Mouse (Mus musculus) MEL (cell line): ENCODE measurements around the gene Pde8b. TPM values are rescaled to one million over a fixed set of nuclear protein-coding genes. Genes with fewer than 3 reads are reported as not detected.

Experiments used
- DNase-seq: peaks from one replicate; pipeline ENCODE4 v3.0.0; 2011; ENCODE audit warnings: low read depth, low spot score
- H3K27ac ChIP-seq: 2 replicates; pipeline ENCODE4 v1.5.1; 2012; ENCODE audit warnings: low read depth, mild to moderate bottlenecking, control low read depth, low read length, moderate library complexity; ENCODE audit not compliant: control insufficient read depth
- H3K27me3 ChIP-seq, 2 experiments: fragments of 150-350 bp in 1 of 2; sonication (generic) in 1 of 2; 2 replicates each; pipeline ENCODE4 v1.6.1; 2012; ENCODE audit warnings: low read length in 2 of 2, mild to moderate bottlenecking in 2 of 2, improper control_type of control experiment in 1 of 2, moderate library complexity in 1 of 2; ENCODE audit not compliant: insufficient read depth in 2 of 2, control insufficient read depth in 1 of 2
- H3K36me3 ChIP-seq, 2 experiments: 2 replicates each; pipeline ENCODE4 v1.6.1; 2012 to 2014; ENCODE audit warnings: low read length in 2 of 2, improper control_type of control experiment in 1 of 2, inconsistent platforms in 1 of 2, mild to moderate bottlenecking in 1 of 2; ENCODE audit not compliant: insufficient read depth in 2 of 2, control insufficient read depth in 1 of 2
- H3K4me1 ChIP-seq, 2 experiments: fragments of 150-350 bp in 1 of 2; sonication (generic) in 1 of 2; 2 replicates each; pipeline ENCODE4 v1.6.1; 2012; ENCODE audit warnings: low read length in 2 of 2, improper control_type of control experiment in 1 of 2, mild to moderate bottlenecking in 1 of 2; ENCODE audit not compliant: insufficient read depth in 2 of 2, control insufficient read depth in 1 of 2
- H3K4me3 ChIP-seq, 2 experiments: fragments of 150-350 bp in 1 of 2; sonication (generic) in 1 of 2; 2 replicates each; pipeline ENCODE4 v1.5.1; 2012; ENCODE audit warnings: low read depth in 2 of 2, low read length in 2 of 2, mild to moderate bottlenecking in 2 of 2, moderate library complexity in 2 of 2, control low read depth in 1 of 2, improper control_type of control experiment in 1 of 2; ENCODE audit not compliant: control insufficient read depth in 1 of 2, insufficient read depth in 1 of 2
- H3K79me2 ChIP-seq: 2 replicates; pipeline ENCODE4 v1.6.1; 2012; ENCODE audit warnings: mild to moderate bottlenecking, low read length, moderate library complexity; ENCODE audit not compliant: control insufficient read depth, poor library complexity, insufficient read depth
- H3K9ac ChIP-seq: 2 replicates; pipeline ENCODE4 v1.6.1; 2012; ENCODE audit warnings: low read depth, mild to moderate bottlenecking, control low read depth, low read length, moderate library complexity; ENCODE audit not compliant: control insufficient read depth, poor library complexity, severe bottlenecking
- H3K9me3 ChIP-seq: fragments of 150-350 bp; sonication (generic); replicated peaks from 2 replicates; pipeline ENCODE4 v1.6.1; 2012; ENCODE audit warnings: mild to moderate bottlenecking, low read length, improper control_type of control experiment, moderate library complexity; ENCODE audit not compliant: insufficient read depth
- BHLHE40 ChIP-seq: IDR thresholded peaks from 2 replicates; pipeline ENCODE4 v1.6.1; 2012; ENCODE audit warnings: low read depth, mild to moderate bottlenecking, inconsistent platforms, low read length, improper control_type of control experiment, borderline replicate concordance
- CHD1 ChIP-seq: IDR thresholded peaks from 2 replicates; pipeline ENCODE4 v1.6.1; 2012; ENCODE audit warnings: low read depth, mild to moderate bottlenecking, inconsistent platforms, low read length, improper control_type of control experiment
- GATA1 ChIP-seq: IDR thresholded peaks from 2 replicates; pipeline ENCODE4 v1.6.1; 2011; ENCODE audit warnings: low read depth, low read length, improper control_type of control experiment
- HCFC1 ChIP-seq: IDR thresholded peaks from 2 replicates; pipeline ENCODE4 v1.6.1; 2012; ENCODE audit warnings: low read depth, mild to moderate bottlenecking, inconsistent platforms, low read length, improper control_type of control experiment, moderate library complexity
- JUND ChIP-seq: IDR thresholded peaks from 2 replicates; pipeline ENCODE4 v1.6.1; 2011; ENCODE audit warnings: low read depth, mild to moderate bottlenecking, improper control_type of control experiment, low read length
- MAFK ChIP-seq: IDR thresholded peaks from 2 replicates; pipeline ENCODE4 v1.6.1; 2011; ENCODE audit warnings: low read depth, mild to moderate bottlenecking, low read length, improper control_type of control experiment, borderline replicate concordance
- MAX ChIP-seq: IDR thresholded peaks from 2 replicates; pipeline ENCODE4 v1.6.1; 2011; ENCODE audit warnings: low read length, improper control_type of control experiment
- MAZ ChIP-seq: IDR thresholded peaks from 2 replicates; pipeline ENCODE4 v1.6.1; 2012; ENCODE audit warnings: low read depth, mild to moderate bottlenecking, inconsistent platforms, low read length, improper control_type of control experiment
- MEF2A ChIP-seq: IDR thresholded peaks from 2 replicates; pipeline ENCODE4 v1.6.1; 2014; ENCODE audit warnings: low read depth, mild to moderate bottlenecking, inconsistent platforms, low read length, improper control_type of control experiment; ENCODE audit not compliant: poor library complexity, insufficient replicate concordance, severe bottlenecking; ENCODE audit errors: extremely low read depth
- MXI1 ChIP-seq: IDR thresholded peaks from 2 replicates; pipeline ENCODE4 v1.6.1; 2011; ENCODE audit warnings: mild to moderate bottlenecking, low read depth, low read length, improper control_type of control experiment
- MYB ChIP-seq: IDR thresholded peaks from 2 replicates; pipeline ENCODE4 v1.6.1; 2011; ENCODE audit warnings: mild to moderate bottlenecking, low read depth, low read length, improper control_type of control experiment
- MYC ChIP-seq: IDR thresholded peaks from 2 replicates; pipeline ENCODE4 v1.6.1; 2011; ENCODE audit warnings: low read depth, mild to moderate bottlenecking, low read length, improper control_type of control experiment, moderate library complexity
- NRF1 ChIP-seq: IDR thresholded peaks from 2 replicates; pipeline ENCODE4 v1.6.1; 2014; ENCODE audit warnings: low read depth, mild to moderate bottlenecking, inconsistent platforms, low read length, improper control_type of control experiment, moderate library complexity; ENCODE audit not compliant: poor library complexity, insufficient read depth, severe bottlenecking
- POLR2A ChIP-seq, 2 experiments: IDR thresholded peaks; 2 replicates each; pipeline ENCODE4 v1.6.1; 2011 to 2012; ENCODE audit warnings: low read length in 2 of 2, mild to moderate bottlenecking in 2 of 2, control low read depth in 1 of 2, improper control_type of control experiment in 1 of 2, low read depth in 1 of 2, moderate library complexity in 1 of 2; ENCODE audit not compliant: control insufficient read depth in 1 of 2, insufficient read depth in 1 of 2, poor library complexity in 1 of 2
- POLR2AphosphoS2 ChIP-seq: IDR thresholded peaks from 2 replicates; pipeline ENCODE4 v1.6.1; 2011; ENCODE audit warnings: low read length, improper control_type of control experiment
- POLR2AphosphoS5 ChIP-seq: IDR thresholded peaks from 2 replicates; pipeline ENCODE4 v1.6.1; 2012; ENCODE audit warnings: low read depth, borderline replicate concordance, mild to moderate bottlenecking, inconsistent platforms, low read length, moderate library complexity, mixed read lengths
- RAD21 ChIP-seq: IDR thresholded peaks from 2 replicates; pipeline ENCODE4 v1.6.1; 2011; ENCODE audit warnings: mild to moderate bottlenecking, low read depth, low read length, improper control_type of control experiment
- RCOR1 ChIP-seq: IDR thresholded peaks from 2 replicates; pipeline ENCODE4 v1.6.1; 2012; ENCODE audit warnings: low read depth, mild to moderate bottlenecking, inconsistent platforms, low read length, improper control_type of control experiment
- SIN3A ChIP-seq: IDR thresholded peaks from 2 replicates; pipeline ENCODE4 v1.6.1; 2012; ENCODE audit warnings: low read length, improper control_type of control experiment, inconsistent platforms
- SMC3 ChIP-seq: IDR thresholded peaks from 2 replicates; pipeline ENCODE4 v1.6.1; 2011; ENCODE audit warnings: low read depth, low read length, improper control_type of control experiment
- TAL1 ChIP-seq: IDR thresholded peaks from 2 replicates; pipeline ENCODE4 v1.6.1; 2012; ENCODE audit warnings: mild to moderate bottlenecking, inconsistent platforms, low read length, moderate library complexity, mixed read lengths
- UBTF ChIP-seq: IDR thresholded peaks from 2 replicates; pipeline ENCODE4 v1.6.1; 2012; ENCODE audit warnings: low read depth, mild to moderate bottlenecking, inconsistent platforms, low read length, improper control_type of control experiment, moderate library complexity, borderline replicate concordance; ENCODE audit not compliant: insufficient read depth
- USF2 ChIP-seq, 2 experiments: IDR thresholded peaks; 2 replicates each; pipeline ENCODE4 v1.6.1; 2011 to 2012; ENCODE audit warnings: improper control_type of control experiment in 2 of 2, low read length in 2 of 2, borderline replicate concordance in 1 of 2, inconsistent platforms in 1 of 2, low read depth in 1 of 2, mild to moderate bottlenecking in 1 of 2; ENCODE audit not compliant: insufficient read depth in 1 of 2
- ZC3H11A ChIP-seq: IDR thresholded peaks from 2 replicates; pipeline ENCODE4 v1.6.1; 2012; ENCODE audit warnings: low read depth, mild to moderate bottlenecking, inconsistent platforms, low read length, improper control_type of control experiment
- ZKSCAN1 ChIP-seq: IDR thresholded peaks from 2 replicates; pipeline ENCODE4 v1.6.1; 2012; ENCODE audit warnings: low read depth, mild to moderate bottlenecking, inconsistent platforms, low read length, improper control_type of control experiment, moderate library complexity
- ZMIZ1 ChIP-seq: IDR thresholded peaks from 2 replicates; pipeline ENCODE4 v1.6.1; 2012; ENCODE audit warnings: low read depth, mild to moderate bottlenecking, inconsistent platforms, low read length, improper control_type of control experiment, moderate library complexity
- ZNF384 ChIP-seq: IDR thresholded peaks from 2 replicates; pipeline ENCODE4 v1.6.1; 2012; ENCODE audit warnings: low read depth, mild to moderate bottlenecking, inconsistent platforms, low read length, improper control_type of control experiment
- polyA plus RNA-seq, 2 experiments: library from polyadenylated mRNA; stranded (reverse) in 1 of 2; unstranded in 1 of 2; fragments of >175 nt in 1 of 2; fragments of >200 nt in 1 of 2; gene quantifications; 2 replicates each; pipeline versions ENCODE4 v1.2.1 to v1.2.4; 2012; ENCODE audit warnings: low replicate concordance in 2 of 2, low read depth in 1 of 2; ENCODE audit not compliant: insufficient read length in 2 of 2, insufficient read depth in 1 of 2, missing spikeins in 1 of 2
- total RNA-seq: library from RNA; depleted of rRNA; stranded (reverse); fragments of 300-350 nt; gene quantifications from 2 replicates; pipeline ENCODE4 v1.2.3, GENCODE M21; 2012

Pde8b gene
- total and polyA plus RNA-seq, 3 experiments = 0.04 to 0.40 TPM; not detected in 1

- no peaks in the 10 kb centered on the region for H3K9me3 ChIP-seq
- no peak overlapping the region for H3K9ac ChIP-seq
- DNase-seq = no peak
- TF ChIP-seq MAFK (no peak), SMC3 (no peak), RCOR1 (no peak), MXI1 (no peak), MYC (no peak), MEF2A (no peak), SIN3A (no peak), MAX (no peak), MAZ (no peak)
- H3K4me3 ChIP-seq = no peak overlapping the region
- H3K36me3 ChIP-seq = no peaks in the 10 kb centered on the region
- H3K4me1 ChIP-seq = no peaks in the 10 kb centered on the region
- H3K27me3 ChIP-seq = no peaks in the 10 kb centered on the region
- no peak overlapping the region for H3K27ac ChIP-seq
- H3K79me2 ChIP-seq = no peaks in the 10 kb centered on the region
Measured at GRCm38 (mm10) chr13:95257083-95257482, 6.9 kb upstream of the Pde8b start.

- Histone ChIP-seq H3K9ac (no peak overlapping the region), H3K27ac (no peak overlapping the region), H3K4me1 (no peaks in the 10 kb centered on the region), H3K79me2 (no peaks in the 10 kb centered on the region), H3K9me3 (no peaks in the 10 kb centered on the region), H3K36me3 (no peaks in the 10 kb centered on the region), H3K27me3 (no peaks in the 10 kb centered on the region; a peak in 1 of 4 replicates), H3K4me3 (no peak overlapping the region)
- DNase-seq = no peak
- TF ChIP-seq MEF2A (no peak), ZNF384 (no peak), BHLHE40 (no peak)
Measured at GRCm38 (mm10) chr13:95255083-95255482, 4.9 kb upstream of the Pde8b start.

GRCm38 (mm10) chr13:95243026-95243425 lies 7.1 kb downstream of the Pde8b start:
- no peak for DNase-seq
- TF ChIP-seq UBTF (no peak), ZKSCAN1 (no peak), POLR2AphosphoS2 (no peak), POLR2AphosphoS5 (no peak), TAL1 (no peak), GATA1 (no peak), JUND (no peak), MYB (no peak), NRF1 (no peak), ZMIZ1 (no peak), BHLHE40 (no peak), CHD1 (no peak), POLR2A (IDR thresholded peaks at IDR 0.05; ENCODE audit: control insufficient read depth in 1 of 2, insufficient read depth in 1 of 2, low read depth in 1 of 2, low read length in 2 of 2, poor library complexity in 1 of 2) (no peak), ZC3H11A (no peak), USF2 (IDR thresholded peaks at IDR 0.05; ENCODE audit: borderline replicate concordance in 1 of 2, insufficient read depth in 1 of 2, low read depth in 1 of 2, low read length in 2 of 2) (no peak), RAD21 (no peak), SMC3 (no peak), HCFC1 (no peak), ZNF384 (no peak)
- Histone ChIP-seq H3K79me2 (no peaks in the 10 kb centered on the region), H3K36me3 (no peaks in the 10 kb centered on the region), H3K4me3 (no peak overlapping the region), H3K27ac (no peak overlapping the region), H3K9ac (no peak overlapping the region), H3K27me3 (no peaks in the 10 kb centered on the region), H3K9me3 (no peaks in the 10 kb centered on the region), H3K4me1 (no peaks in the 10 kb centered on the region)
